Mouse (Mus musculus) heart, embryonic 12.5 days (tissue): ENCODE measurements around the gene Zic5. TPM values are rescaled to one million over a fixed set of nuclear protein-coding genes. Genes with fewer than 3 reads are reported as not detected.

ENCODE experiments used
- ATAC-seq: fragments of 200-750 bp; cut with Nextera tagmentation; 2 replicates; pipeline ENCODE4 v1.8.0; 2017; ENCODE audit warnings: moderate TSS enrichment, moderate library complexity; ENCODE audit not compliant: insufficient number of reproducible peaks, low FRiP score
- H3K27ac ChIP-seq: fragments of 300-500 bp; sonication (generic); 2 replicates; pipeline ENCODE4 v1.5.1; 2016; ENCODE audit warnings: mild to moderate bottlenecking, moderate library complexity; ENCODE audit not compliant: poor library complexity, severe bottlenecking
- H3K27me3 ChIP-seq: fragments of 300-500 bp; sonication (generic); replicated peaks from 2 replicates; pipeline ENCODE4 v1.6.1; 2016; ENCODE audit warnings: mild to moderate bottlenecking, moderate library complexity
- H3K36me3 ChIP-seq: fragments of 300-500 bp; sonication (generic); 2 replicates; pipeline ENCODE4 v1.6.1; 2016; ENCODE audit warnings: mild to moderate bottlenecking, moderate library complexity
- H3K4me1 ChIP-seq: fragments of 300-500 bp; sonication (generic); replicated peaks from 2 replicates; pipeline ENCODE4 v1.6.1; 2016; ENCODE audit warnings: mild to moderate bottlenecking
- H3K4me2 ChIP-seq: fragments of 300-500 bp; sonication (generic); 2 replicates; pipeline ENCODE4 v1.6.1; 2016; ENCODE audit warnings: mild to moderate bottlenecking, moderate library complexity
- H3K4me3 ChIP-seq: fragments of 300-500 bp; sonication (generic); 2 replicates; pipeline ENCODE4 v1.5.1; 2016; ENCODE audit warnings: mild to moderate bottlenecking
- H3K9ac ChIP-seq: fragments of 300-500 bp; sonication (generic); 2 replicates; pipeline ENCODE4 v1.6.1; 2016; ENCODE audit warnings: mild to moderate bottlenecking, moderate library complexity
- H3K9me3 ChIP-seq: fragments of 300-500 bp; sonication (generic); replicated peaks from 2 replicates; pipeline ENCODE4 v1.6.1; 2016; ENCODE audit warnings: mild to moderate bottlenecking, moderate library complexity
- WGBS: fragments of 180-500 bp; shearing (Covaris S2); methylation state at CpG from one replicate; pipeline ENCODE4 v1.1.7; 2016; 5-methylcytosine and 5-hydroxymethylcytosine counted together
- polyA plus RNA-seq: library from polyadenylated mRNA; unstranded; fragments of >200 nt; fragmentation: Nextera tagmentation; extraction: Ambion mirVana; gene quantifications from 2 replicates; pipeline ENCODE4 v1.2.1, GENCODE M21; 2016

The Zic5 gene
- polyA plus RNA-seq, 1 experiment from 2014 or later, result 0.04 TPM

DNA sequence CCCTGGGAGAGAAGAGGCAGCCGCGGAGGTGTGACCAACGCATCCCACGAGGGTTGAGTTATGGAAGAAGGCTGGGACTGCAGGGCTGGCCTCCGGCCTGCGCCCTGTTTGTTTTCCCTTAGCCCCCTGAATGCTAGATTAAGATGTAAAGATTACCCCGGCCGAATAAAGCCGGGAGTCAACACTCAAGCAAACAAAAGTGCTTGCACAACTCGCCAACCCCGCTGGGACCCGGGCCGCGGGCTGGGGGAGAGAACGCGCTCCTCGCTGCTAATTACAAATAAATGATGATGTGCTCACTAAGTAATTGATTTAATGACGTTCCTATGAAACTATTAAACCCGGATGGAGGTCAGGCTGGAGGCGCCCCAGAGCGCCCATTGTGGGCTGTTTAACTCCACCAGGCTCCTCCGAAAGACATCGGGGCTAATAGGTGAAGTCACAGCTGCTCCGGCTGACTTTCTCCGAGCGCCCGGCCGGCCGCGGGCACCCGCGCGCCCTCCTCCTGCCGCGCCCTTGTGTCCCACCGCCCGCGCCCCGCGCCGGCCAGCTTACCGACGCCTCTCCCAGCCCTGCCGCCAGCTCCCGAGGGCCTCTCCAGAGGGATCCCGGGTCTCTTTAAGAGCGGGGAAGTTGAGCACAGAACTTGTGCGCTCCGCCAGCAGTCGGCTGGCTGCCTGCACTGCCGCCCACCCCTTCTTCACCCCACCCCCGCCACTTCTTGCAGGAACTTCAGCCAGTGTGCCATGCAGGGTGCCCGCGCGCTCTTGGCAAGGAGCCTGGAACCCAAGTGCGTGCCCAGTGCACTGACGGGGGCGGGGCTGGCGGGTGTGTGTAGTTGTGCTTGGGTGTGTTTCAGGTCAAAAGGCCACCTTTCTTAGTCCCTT is 14.7 kb downstream of the Zic5 start, which contains the start of gene Gm5089:
TSS of gene Gm5089 (minus strand) at position 620 of the 887 bp plus-strand sequence.
- Histone ChIP-seq H3K9ac (peak within 1 kb of the TSS; percentile 58), H3K4me1 (peaks cover 22% of the 10 kb centered on the region), H3K36me3 (no peaks in the 10 kb centered on the region), H3K4me3 (peak within 1 kb of the TSS; percentile 49), H3K9me3 (no peaks in the 10 kb centered on the region), H3K4me2 (peak within 1 kb of the TSS; percentile 90), H3K27me3 (peaks cover 88% of the 10 kb centered on the region), H3K27ac (no peak within 1 kb of the TSS)
- WGBS, result under 1% methylated on average over 59 of the region's 59 CpGs
- ATAC-seq, result peak; percentile 57

DNA sequence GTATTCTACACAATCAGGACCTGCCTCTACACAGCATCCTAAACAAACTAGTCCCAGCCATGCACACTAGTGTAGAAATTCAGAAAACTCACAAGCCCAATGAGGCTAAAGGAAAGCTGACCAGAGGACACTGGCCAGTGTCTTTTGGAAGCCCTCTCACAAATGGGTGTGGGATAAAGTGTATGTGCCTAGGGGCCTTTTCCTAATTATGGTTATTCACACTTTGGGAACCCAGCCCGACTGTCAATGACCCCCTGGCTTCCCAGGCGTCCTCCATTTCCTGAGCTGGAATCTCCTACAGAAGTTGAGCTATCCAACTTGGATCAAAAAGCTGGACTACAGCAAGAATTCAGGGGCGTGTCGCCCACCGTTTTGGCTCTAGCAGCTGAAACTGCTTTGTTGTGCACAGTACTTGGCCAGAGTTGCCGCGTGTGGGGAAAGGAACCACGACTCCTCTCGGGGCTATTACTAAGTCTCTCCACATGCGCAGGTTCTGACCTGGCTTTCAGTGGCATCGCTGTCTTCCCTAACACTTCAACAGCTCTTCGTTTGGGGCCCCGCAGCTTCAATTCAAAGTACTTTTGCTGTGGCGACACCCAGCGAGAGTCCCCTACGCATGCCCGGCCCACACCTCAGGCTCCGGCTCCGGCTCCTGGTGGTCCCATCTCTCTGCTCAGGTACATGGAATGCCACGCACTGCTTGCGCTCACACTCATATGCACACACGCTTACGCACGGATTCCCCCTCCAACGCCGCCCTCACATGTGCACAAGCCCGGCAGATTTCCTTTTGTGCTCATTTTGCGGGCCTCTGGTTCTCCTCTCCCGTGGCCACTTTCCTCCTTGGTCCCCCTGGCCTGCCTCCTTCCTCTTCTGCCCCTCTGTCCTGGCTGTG is 15.6 kb downstream of the Zic5 start:
- Histone ChIP-seq H3K36me3 (no peaks in the 10 kb centered on the region), H3K27ac (no peak overlapping the region), H3K4me2 (peak overlapping the region; percentile 90), H3K4me3 (peak overlapping the region; percentile 49), H3K9ac (no peak overlapping the region), H3K4me1 (peaks cover 22% of the 10 kb centered on the region), H3K9me3 (no peaks in the 10 kb centered on the region), H3K27me3 (peaks cover 81% of the 10 kb centered on the region)
- WGBS, result 3% methylated on average over 29 of the region's 29 CpGs
- no peak for ATAC-seq

DNA sequence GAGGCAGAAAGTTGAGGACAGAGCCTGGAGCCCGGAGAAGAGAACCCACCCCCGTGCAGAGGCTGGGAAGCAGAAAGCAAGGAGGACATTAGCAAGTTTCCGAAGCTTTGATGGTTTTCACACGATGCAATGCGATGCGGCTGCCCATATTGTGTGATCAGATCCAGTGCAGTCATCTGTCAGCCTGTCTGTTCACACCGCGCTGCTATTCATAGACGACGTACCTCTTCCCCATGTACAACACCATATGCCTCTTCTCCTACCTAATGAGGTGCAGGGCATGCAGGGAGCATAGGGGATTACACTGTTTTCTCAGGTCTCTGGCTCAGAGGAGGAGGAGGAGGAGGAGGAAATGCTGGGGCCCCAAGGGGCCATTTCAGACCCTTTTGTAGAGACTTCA is 28.6 kb downstream of the Zic5 start:
- no peak overlapping the region for H3K4me3 ChIP-seq
- H3K36me3 ChIP-seq, result no peaks in the 10 kb centered on the region
- no peak overlapping the region for H3K27ac ChIP-seq
- H3K4me2 ChIP-seq, result no peak overlapping the region
- H3K27me3 ChIP-seq, result peaks cover 9% of the 10 kb centered on the region; the same call in 1 of the 2 replicates
- H3K4me1 ChIP-seq, result no peaks in the 10 kb centered on the region
- no peak for ATAC-seq
- no peak overlapping the region for H3K9ac ChIP-seq
- H3K9me3 ChIP-seq, result no peaks in the 10 kb centered on the region
- WGBS, result 54% methylated on average over 10 of the region's 10 CpGs

DNA sequence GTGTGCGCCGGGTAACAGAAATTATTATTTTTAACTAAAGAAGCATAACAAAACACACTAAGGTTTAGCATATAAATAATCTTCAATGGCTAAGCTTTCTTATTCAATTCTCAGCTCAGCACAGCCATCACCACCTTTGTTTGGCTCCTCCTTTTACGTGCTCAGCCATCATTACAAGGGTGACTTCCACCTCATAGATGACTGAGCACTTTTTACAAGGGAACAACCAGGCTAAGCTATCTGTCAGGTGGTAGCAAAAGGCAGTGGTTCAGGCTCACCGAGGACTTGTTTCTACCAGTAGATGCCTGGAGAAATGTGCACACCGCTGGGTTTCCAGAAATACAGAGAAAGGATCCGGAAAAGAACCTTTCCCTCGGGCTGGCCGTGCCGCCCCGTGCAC is 31.4 kb downstream of the Zic5 start:
- H3K4me3 ChIP-seq, result no peak overlapping the region
- WGBS, result 87% methylated on average over 10 of the region's 10 CpGs
- no peak overlapping the region for H3K27ac ChIP-seq
- no peak overlapping the region for H3K4me2 ChIP-seq
- no peak for ATAC-seq
- no peaks in the 10 kb centered on the region for H3K9me3 ChIP-seq
- H3K36me3 ChIP-seq, result no peaks in the 10 kb centered on the region
- no peak overlapping the region for H3K9ac ChIP-seq
- no peaks in the 10 kb centered on the region for H3K4me1 ChIP-seq
- 0 out of 2 replicates have a peak, but pooled peaks cover 4% of the 10 kb centered on the region for H3K27me3 ChIP-seq

DNA sequence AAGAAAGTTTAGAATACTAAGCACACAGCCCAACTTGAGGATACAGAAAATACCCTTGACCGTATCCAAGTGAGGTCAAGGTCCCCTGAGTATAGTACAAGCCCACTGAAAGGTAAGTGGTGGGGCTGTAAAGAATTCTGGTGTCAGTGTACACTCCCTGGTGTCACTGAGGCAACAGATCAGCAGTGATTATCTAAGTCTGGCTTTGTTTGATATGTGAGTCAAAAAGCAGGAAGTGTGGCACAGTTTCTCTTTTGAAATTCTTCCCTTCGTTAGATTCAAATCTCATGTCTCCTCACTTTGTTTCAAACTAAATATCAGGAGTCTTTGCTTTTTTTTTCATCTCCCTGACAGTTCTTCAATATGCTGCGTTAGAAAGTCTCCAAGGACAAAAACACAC is 32.9 kb downstream of the Zic5 start:
- Histone ChIP-seq H3K9me3 (no peaks in the 10 kb centered on the region), H3K36me3 (no peaks in the 10 kb centered on the region), H3K4me3 (no peak overlapping the region), H3K4me2 (no peak overlapping the region), H3K27me3 (0 out of 2 replicates have a peak, but pooled peaks cover 4% of the 10 kb centered on the region), H3K4me1 (no peaks in the 10 kb centered on the region), H3K27ac (no peak overlapping the region), H3K9ac (no peak overlapping the region)
- 60% methylated on average over 3 of the region's 3 CpGs for WGBS
- no peak for ATAC-seq

DNA sequence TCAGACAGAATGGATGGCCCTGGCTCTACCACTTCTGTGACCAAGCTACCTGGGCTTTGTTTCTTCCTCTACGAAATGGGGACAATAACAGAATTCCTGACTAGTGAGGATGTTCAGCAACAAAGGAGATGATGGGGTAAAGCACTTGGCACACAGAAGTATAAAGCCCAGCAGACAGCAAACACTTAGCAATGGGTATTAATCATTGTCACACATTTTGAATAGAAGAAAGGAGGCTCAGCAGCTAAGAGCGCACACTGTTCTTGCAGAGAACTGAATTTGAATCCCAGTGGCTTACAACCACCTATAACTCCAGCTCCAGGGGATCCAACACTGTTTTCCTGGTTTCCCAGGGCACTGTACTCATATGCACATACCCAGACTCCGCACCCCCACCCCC is 37.8 kb downstream of the Zic5 start:
- no peak overlapping the region for H3K27ac ChIP-seq
- peaks cover 5% of the 10 kb centered on the region; the same call in 1 of the 2 replicates for H3K27me3 ChIP-seq
- no peak overlapping the region for H3K4me3 ChIP-seq
- H3K4me2 ChIP-seq, result no peak overlapping the region
- H3K9ac ChIP-seq, result no peak overlapping the region
- no peaks in the 10 kb centered on the region for H3K36me3 ChIP-seq
- no peak for ATAC-seq
- 79% methylated on average over 3 of the region's 3 CpGs for WGBS
- no peaks in the 10 kb centered on the region for H3K9me3 ChIP-seq
- H3K4me1 ChIP-seq, result no peaks in the 10 kb centered on the region

DNA sequence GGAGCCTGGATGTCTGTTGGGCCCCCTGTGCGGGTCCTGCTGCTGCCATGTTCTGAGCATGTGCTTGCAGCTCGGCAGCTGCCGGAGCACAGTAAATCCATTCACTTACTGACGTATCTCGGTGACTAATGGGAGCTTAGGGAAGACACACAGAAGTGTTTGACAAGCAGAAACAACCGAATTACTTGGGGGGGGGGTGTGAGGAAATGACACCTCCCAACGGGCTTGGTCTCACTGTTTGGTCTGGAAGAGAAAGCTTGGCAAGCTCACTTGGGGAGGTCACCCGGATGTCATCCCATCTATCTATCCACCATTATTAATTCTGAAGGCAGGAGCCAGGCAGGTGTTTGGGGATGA is 38.3 kb downstream of the Zic5 start:
- Histone ChIP-seq H3K4me1 (no peaks in the 10 kb centered on the region), H3K27me3 (peaks cover 5% of the 10 kb centered on the region; the same call in 1 of the 2 replicates), H3K36me3 (no peaks in the 10 kb centered on the region), H3K4me3 (no peak overlapping the region), H3K27ac (no peak overlapping the region), H3K4me2 (no peak overlapping the region), H3K9me3 (no peaks in the 10 kb centered on the region), H3K9ac (no peak overlapping the region)
- no peak for ATAC-seq
- WGBS, result 67% methylated on average over 8 of the region's 8 CpGs

DNA sequence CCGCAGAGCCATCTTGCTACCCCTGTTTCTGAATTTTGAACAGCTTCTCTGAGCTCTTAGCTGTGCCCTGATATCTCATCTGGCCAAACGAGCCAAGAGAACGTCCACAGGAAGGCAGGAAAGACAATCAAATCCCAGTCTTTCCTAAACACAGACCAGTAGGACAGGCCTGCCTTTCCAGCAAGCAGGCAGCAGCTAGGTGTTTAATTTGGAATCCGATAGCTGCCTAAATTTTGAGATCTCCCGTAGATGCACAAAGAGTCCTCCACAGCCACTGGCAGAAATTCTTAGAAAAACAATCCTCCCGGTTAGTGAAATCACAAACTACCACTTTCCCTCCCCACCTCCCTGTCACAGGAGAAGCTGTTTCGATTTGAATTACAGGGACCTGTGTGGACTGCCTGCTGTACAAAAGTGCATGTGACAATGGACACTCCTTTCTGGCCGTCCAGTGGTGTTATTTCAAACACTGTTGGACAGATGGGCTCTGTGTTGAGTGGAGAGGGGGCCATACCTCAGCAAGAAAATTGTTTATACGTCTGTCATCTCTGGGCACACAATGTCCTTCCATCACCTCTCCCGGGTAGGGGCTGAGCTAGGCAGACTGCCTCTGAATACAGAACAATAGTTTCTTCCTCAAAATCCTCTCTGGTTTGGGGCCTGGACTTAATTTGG is 38.8 kb downstream of the Zic5 start:
- no peaks in the 10 kb centered on the region for H3K36me3 ChIP-seq

DNA sequence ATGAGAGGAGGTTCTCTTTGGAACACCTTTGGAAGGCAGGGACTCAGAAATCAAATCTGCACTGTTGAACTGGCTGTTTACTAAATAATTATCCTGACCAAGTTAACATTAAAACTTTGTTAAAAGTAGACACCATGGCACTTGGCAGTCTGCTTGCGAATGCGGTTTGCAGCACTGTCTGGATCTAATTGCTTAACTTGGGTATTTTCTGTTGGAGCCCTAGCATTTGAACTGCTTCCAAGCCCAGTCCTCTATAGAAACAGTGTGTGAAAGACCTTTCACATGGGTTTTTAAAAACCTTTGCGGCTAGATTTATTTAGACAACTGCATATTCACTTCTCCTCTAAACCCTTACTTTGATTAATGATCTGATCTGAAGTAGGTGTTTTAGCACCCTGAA is 41.0 kb downstream of the Zic5 start:
- H3K27ac ChIP-seq, result no peak overlapping the region
- peaks cover 8% of the 10 kb centered on the region for H3K27me3 ChIP-seq
- no peaks in the 10 kb centered on the region for H3K4me1 ChIP-seq
- H3K4me3 ChIP-seq, result no peak overlapping the region
- H3K36me3 ChIP-seq, result no peaks in the 10 kb centered on the region
- no peak overlapping the region for H3K4me2 ChIP-seq
- H3K9ac ChIP-seq, result no peak overlapping the region
- no peaks in the 10 kb centered on the region for H3K9me3 ChIP-seq
- 90% methylated on average over 3 of the region's 3 CpGs for WGBS
- no peak for ATAC-seq

More for the DNA sequence above, 38.8 kb downstream of the Zic5 start:
- Histone ChIP-seq H3K4me1 (no peaks in the 10 kb centered on the region), H3K27me3 (peaks cover 7% of the 10 kb centered on the region; the same call in 1 of the 2 replicates), H3K4me2 (no peak overlapping the region), H3K27ac (no peak overlapping the region), H3K4me3 (no peak overlapping the region), H3K9ac (no peak overlapping the region), H3K9me3 (no peaks in the 10 kb centered on the region)
- 58% methylated on average over 10 of the region's 10 CpGs for WGBS
- ATAC-seq, result no peak

DNA sequence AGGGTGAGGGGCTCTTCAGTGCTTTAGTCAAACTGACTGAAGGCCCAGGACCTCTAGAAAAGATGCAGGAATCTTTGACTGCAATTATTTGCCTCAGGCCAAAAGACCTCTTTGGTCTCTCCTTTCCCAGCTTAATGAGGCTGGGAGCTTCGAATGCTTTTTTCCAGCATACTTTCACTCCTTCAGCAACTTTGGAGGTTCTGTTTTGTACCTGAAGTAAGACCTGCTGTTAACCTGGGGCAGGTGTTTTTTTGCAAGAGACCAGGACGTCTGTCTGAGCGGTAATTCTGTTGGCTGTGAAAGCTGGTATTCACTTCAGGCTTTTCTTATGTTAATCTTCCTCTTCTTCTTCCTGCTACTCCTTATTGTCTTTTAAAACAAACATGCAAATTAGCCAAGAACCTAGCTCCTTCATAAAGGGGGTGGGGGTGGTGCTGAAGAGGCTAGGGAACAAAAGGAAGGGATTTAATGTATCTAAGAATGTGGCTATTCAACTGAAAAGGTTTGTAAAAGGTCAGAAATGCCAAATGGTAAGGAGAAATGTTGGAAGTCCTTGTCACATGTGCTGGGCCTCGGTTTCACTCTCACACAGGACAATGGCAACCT is 49.2 kb downstream of the Zic5 start:
- no peaks in the 10 kb centered on the region; the same call in none of the 2 replicates for H3K27me3 ChIP-seq
- no peaks in the 10 kb centered on the region for H3K36me3 ChIP-seq
- H3K4me3 ChIP-seq, result no peak overlapping the region
- H3K9me3 ChIP-seq, result no peaks in the 10 kb centered on the region
- WGBS, result 45% methylated on average over 4 of the region's 4 CpGs
- no peak overlapping the region for H3K4me2 ChIP-seq
- no peak overlapping the region for H3K27ac ChIP-seq
- no peak for ATAC-seq
- no peak overlapping the region for H3K9ac ChIP-seq
- no peaks in the 10 kb centered on the region for H3K4me1 ChIP-seq
